Mouse (Mus musculus) embryonic fibroblast, embryonic 13.5 days (primary cell): ENCODE measurements around the gene Stat5a.

Source experiments
- CTCF ChIP-seq: IDR thresholded peaks from 2 replicates; pipeline ENCODE4 v1.5.1; 2011; ENCODE audit warnings: mild to moderate bottlenecking, control low read depth, low read length, moderate library complexity, borderline replicate concordance; ENCODE audit not compliant: insufficient read depth
- POLR2A ChIP-seq: IDR thresholded peaks from 2 replicates; pipeline ENCODE4 v1.6.1; 2011; ENCODE audit warnings: low read depth, mild to moderate bottlenecking, control low read depth, low read length, moderate library complexity

GRCm38 (mm10) chr11:100831396-100831795, 27.8 kb upstream of the Stat5a start:
- TF ChIP-seq POLR2A (no peak), CTCF (no peak)
